Mouse (Mus musculus): ENCODE measurements at regions not wholly inside any gene's neighbourhood (a gene's known extent, or its start where the extent isn't known, plus 50 kb on each side); places are given as distances from the start of the nearest gene placed in this dataset.

DNA sequence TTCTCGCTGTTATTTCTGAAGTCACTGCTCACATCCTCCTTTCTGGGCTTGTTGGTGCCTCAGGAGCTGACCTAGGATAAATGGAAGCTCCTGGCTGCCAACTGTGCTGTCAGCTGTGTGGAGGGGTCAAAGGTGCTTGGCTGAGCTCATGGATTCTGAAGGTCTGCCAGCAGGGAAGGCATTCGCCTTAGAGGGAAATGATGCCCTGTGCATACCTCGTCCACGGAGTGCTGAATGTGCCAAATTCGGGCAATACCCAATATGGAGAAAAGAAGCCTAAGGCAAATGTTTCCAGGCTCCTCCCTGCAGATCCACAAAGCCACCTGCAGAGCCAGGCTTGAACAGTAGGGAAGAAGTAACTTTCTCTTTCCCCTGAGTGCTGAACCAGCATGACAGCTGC is 191.3 kb upstream of the Eya4 start:
- no peaks in the 10 kb centered on the region for H3K36me3 ChIP-seq (ENCODE audit: control insufficient read depth, insufficient read depth, low read length)
- no peaks in the 10 kb centered on the region for H3K4me1 ChIP-seq (ENCODE audit: control insufficient read depth, insufficient read depth, insufficient read length, low read length)
- H3K27me3 ChIP-seq (ENCODE audit: control insufficient read depth, insufficient read depth, low read length): no peaks in the 10 kb centered on the region
- no peak overlapping the region for H3K27ac ChIP-seq (ENCODE audit: insufficient read depth, low read depth, low read length)
- 51% methylated on average over 5 of the region's 5 CpGs for WGBS
- no peak overlapping the region for H3K4me3 ChIP-seq (ENCODE audit: low read depth, low read length)
- no peak for TF ChIP-seq POLR2A (IDR thresholded peaks at IDR 0.05; ENCODE audit: low read depth, low read length)
- TF ChIP-seq CTCF (IDR thresholded peaks at IDR 0.05; ENCODE audit: extremely low read depth, insufficient read length, insufficient replicate concordance, low read depth, low read length): no peak

DNA sequence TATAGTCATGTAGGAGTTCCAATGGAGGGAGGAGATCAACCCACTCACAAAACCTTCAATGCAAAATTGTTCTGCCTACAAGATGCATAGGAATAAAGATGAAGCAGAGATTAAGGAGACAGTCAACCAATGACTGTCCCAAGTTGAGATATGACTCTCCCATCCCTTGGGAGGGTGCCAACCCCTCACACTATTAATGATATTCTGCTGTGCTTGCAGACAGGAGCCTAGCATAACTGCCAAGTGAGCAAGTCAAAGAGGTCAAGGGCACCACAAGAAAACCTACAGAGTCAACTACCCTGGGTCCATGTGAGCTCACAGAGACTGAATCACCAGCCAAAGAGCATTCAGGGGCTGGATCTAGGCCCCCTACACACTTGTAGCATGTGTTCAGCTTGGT is 184.1 kb upstream of the Eya4 start:
- no peak overlapping the region for H3K27ac ChIP-seq (ENCODE audit: insufficient read depth, low read depth, low read length)
- H3K4me1 ChIP-seq (ENCODE audit: control insufficient read depth, insufficient read depth, insufficient read length, low read length): no peaks in the 10 kb centered on the region
- H3K27me3 ChIP-seq (ENCODE audit: control insufficient read depth, insufficient read depth, low read length): no peaks in the 10 kb centered on the region
- TF ChIP-seq CTCF (IDR thresholded peaks at IDR 0.05; ENCODE audit: extremely low read depth, insufficient read length, insufficient replicate concordance, low read depth, low read length) (no peak), POLR2A (IDR thresholded peaks at IDR 0.05; ENCODE audit: low read depth, low read length) (no peak)
- H3K4me3 ChIP-seq (ENCODE audit: low read depth, low read length): no peak overlapping the region
- no peaks in the 10 kb centered on the region for H3K36me3 ChIP-seq (ENCODE audit: control insufficient read depth, insufficient read depth, low read length)

DNA sequence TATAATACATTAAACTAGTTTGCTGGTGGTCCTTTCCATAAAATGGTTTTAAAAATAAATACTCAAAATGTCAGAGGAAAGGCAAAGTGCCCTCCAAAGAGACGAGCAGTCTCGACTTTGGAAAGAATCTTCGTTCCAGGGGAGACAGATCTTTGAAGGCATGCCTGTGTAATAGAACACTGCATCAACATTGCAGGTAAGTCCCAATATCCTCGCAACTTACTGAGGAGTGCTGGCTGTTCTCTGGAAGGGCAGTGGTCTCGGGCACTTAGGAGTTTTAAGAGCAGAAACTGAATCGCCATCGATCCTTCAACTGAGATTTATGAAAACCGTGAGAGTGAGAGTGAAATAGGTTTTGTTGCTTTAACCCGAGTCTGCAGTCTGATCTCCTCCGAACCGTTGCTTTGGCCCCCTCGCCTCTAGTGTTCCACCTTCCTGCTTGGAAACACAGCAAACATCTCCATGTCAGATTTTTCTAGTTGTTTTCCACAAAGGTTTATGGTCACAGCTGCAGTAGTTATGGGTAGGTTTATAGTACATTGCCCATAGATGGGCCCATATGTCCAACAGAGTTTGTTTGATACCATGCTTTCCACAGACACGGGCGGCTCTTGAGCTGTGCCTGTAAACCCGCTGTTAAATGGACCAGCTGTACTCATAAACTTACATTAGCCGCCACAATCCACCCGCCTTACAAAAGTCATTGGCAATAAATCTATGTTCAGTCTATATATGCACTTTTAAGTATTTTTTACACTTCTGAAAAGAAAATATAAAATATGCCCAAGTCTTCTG is 181.6 kb upstream of the Eya4 start:
- H3K27ac ChIP-seq (ENCODE audit: insufficient read depth, low read depth, low read length): no peak overlapping the region
- no peak overlapping the region for H3K4me3 ChIP-seq (ENCODE audit: low read depth, low read length)
- WGBS: 82% methylated on average over 17 of the region's 17 CpGs
- no peaks in the 10 kb centered on the region for H3K27me3 ChIP-seq (ENCODE audit: control insufficient read depth, insufficient read depth, low read length)
- TF ChIP-seq CTCF (IDR thresholded peaks at IDR 0.05; ENCODE audit: extremely low read depth, insufficient read length, insufficient replicate concordance, low read depth, low read length) (no peak), POLR2A (IDR thresholded peaks at IDR 0.05; ENCODE audit: low read depth, low read length) (no peak)
- no peaks in the 10 kb centered on the region for H3K4me1 ChIP-seq (ENCODE audit: control insufficient read depth, insufficient read depth, insufficient read length, low read length)
- no peaks in the 10 kb centered on the region for H3K36me3 ChIP-seq (ENCODE audit: control insufficient read depth, insufficient read depth, low read length)

DNA sequence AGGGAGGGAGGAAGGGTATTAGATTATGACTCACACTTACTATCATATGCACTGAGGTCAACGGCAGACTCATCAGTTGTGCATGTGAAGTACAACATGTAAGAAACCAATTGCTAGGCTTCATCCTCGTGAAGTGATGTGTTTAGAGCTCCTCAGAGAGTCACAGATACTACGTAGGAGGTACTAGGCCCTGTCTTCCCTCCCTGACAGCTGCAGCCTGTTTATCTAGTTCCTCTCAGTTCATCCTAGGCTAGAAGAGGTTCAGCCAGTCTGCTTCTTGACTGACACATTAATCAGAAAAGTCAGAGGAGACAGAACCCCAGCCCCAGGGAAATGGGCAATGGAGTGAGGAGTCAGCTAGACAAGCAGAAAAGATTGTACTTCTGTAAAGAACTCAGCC is 180.1 kb upstream of the Eya4 start:
- H3K27ac ChIP-seq (ENCODE audit: insufficient read depth, low read depth, low read length): no peak overlapping the region
- no peaks in the 10 kb centered on the region for H3K27me3 ChIP-seq (ENCODE audit: control insufficient read depth, insufficient read depth, low read length)
- H3K4me1 ChIP-seq (ENCODE audit: control insufficient read depth, insufficient read depth, insufficient read length, low read length): no peaks in the 10 kb centered on the region
- no peak overlapping the region for H3K4me3 ChIP-seq (ENCODE audit: low read depth, low read length)
- 73% methylated on average over 3 of the region's 3 CpGs for WGBS
- no peaks in the 10 kb centered on the region for H3K36me3 ChIP-seq (ENCODE audit: control insufficient read depth, insufficient read depth, low read length)
- TF ChIP-seq POLR2A (IDR thresholded peaks at IDR 0.05; ENCODE audit: low read depth, low read length) (no peak), CTCF (IDR thresholded peaks at IDR 0.05; ENCODE audit: extremely low read depth, insufficient read length, insufficient replicate concordance, low read depth, low read length) (no peak)

DNA sequence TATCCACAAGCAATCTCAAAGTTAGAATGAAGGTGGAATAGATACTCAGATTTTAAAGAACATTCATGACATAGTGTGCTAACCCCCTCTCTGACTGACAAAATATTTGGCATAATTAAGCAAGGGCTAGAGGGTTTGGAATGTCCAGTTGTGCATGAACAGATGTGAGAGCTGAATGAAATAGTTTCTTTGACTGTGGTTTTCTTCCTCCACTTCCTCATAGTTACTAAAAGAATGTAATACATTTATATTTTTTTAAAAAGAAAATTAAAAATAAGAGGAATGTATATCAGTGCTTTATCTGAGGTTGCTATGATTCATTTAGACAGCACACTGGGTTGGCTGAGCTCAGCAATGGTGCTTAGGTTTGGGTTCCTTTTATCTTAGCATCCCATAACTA is 176.2 kb upstream of the Eya4 start:
- Histone ChIP-seq H3K36me3 (ENCODE audit: control insufficient read depth, insufficient read depth, low read length) (no peaks in the 10 kb centered on the region), H3K27ac (ENCODE audit: insufficient read depth, low read depth, low read length) (no peak overlapping the region), H3K4me1 (ENCODE audit: control insufficient read depth, insufficient read depth, insufficient read length, low read length) (no peaks in the 10 kb centered on the region), H3K27me3 (ENCODE audit: control insufficient read depth, insufficient read depth, low read length) (no peaks in the 10 kb centered on the region), H3K4me3 (ENCODE audit: low read depth, low read length) (no peak overlapping the region)
- no peak for TF ChIP-seq POLR2A (IDR thresholded peaks at IDR 0.05; ENCODE audit: low read depth, low read length)
- TF ChIP-seq CTCF (IDR thresholded peaks at IDR 0.05; ENCODE audit: extremely low read depth, insufficient read length, insufficient replicate concordance, low read depth, low read length): no peak

DNA sequence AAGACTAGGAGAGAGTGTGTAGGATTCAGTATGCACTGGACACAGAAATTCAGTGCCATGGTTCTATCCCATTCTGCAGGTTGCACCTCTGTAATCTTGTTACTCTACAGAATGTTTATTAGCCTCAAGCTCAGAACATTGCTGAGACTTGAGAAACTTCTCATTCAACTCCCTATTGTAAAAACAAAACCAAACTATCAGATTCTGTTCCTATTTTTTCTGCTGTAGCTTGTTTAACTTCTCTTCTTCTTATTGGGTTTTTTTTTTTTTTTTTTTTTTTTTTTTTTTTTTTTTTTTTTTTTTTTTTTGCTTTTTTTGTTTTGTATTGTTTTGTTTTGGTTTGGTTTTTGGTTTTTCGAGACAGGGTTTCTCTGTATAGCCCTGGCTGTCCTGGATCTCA is 172.1 kb upstream of the Eya4 start:
- Histone ChIP-seq H3K4me1 (ENCODE audit: control insufficient read depth, insufficient read depth, insufficient read length, low read length) (no peaks in the 10 kb centered on the region), H3K4me3 (ENCODE audit: low read depth, low read length) (no peak overlapping the region), H3K27ac (ENCODE audit: insufficient read depth, low read depth, low read length) (no peak overlapping the region), H3K27me3 (ENCODE audit: control insufficient read depth, insufficient read depth, low read length) (no peaks in the 10 kb centered on the region), H3K36me3 (ENCODE audit: control insufficient read depth, insufficient read depth, low read length) (no peaks in the 10 kb centered on the region)
- TF ChIP-seq CTCF (IDR thresholded peaks at IDR 0.05; ENCODE audit: extremely low read depth, insufficient read length, insufficient replicate concordance, low read depth, low read length) (no peak), POLR2A (IDR thresholded peaks at IDR 0.05; ENCODE audit: low read depth, low read length) (no peak)
- 32% methylated on average over 1 of the region's 1 CpGs for WGBS

DNA sequence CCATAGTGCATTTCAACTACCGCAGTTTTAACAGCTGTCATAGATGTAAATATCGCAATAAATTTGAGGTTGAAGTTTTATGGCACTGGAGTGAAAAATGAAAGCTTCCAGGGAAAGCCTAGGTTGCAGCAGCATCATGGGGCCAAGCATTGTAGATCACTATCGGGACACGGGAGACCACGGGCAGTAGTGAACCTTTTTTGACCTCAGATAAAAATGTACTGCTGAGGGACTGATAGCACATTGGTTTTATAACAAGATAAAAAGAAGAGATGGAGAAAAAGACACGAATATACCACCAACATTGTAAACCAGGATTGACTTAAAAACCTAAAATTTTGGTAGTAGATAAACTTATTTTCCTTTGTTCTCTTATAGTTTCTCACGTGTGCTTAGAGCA is 143.1 kb upstream of the Eya4 start:
- H3K4me3 ChIP-seq (ENCODE audit: low read depth, low read length): no peak overlapping the region
- no peak overlapping the region for H3K27ac ChIP-seq (ENCODE audit: insufficient read depth, low read depth, low read length)
- TF ChIP-seq CTCF (IDR thresholded peaks at IDR 0.05; ENCODE audit: extremely low read depth, insufficient read length, insufficient replicate concordance, low read depth, low read length) (no peak), POLR2A (IDR thresholded peaks at IDR 0.05; ENCODE audit: low read depth, low read length) (no peak)
- H3K4me1 ChIP-seq (ENCODE audit: control insufficient read depth, insufficient read depth, insufficient read length, low read length): no peaks in the 10 kb centered on the region
- no peaks in the 10 kb centered on the region for H3K27me3 ChIP-seq (ENCODE audit: control insufficient read depth, insufficient read depth, low read length)
- H3K36me3 ChIP-seq (ENCODE audit: control insufficient read depth, insufficient read depth, low read length): no peaks in the 10 kb centered on the region
- 60% methylated on average over 7 of the region's 7 CpGs for WGBS

Data from small intestine, adult 2 months (tissue).